Mouse (Mus musculus) cerebellum, adult 2 months (tissue): Measurements from ENCODE around the gene Qrich2.

Source experiments
- CTCF ChIP-seq: fragments of 200-500 bp; IDR thresholded peaks from 2 replicates; pipeline ENCODE4 v1.5.1; 2011; ENCODE audit warnings: low read depth, mild to moderate bottlenecking, control low read depth, low read length, moderate library complexity, borderline replicate concordance; ENCODE audit not compliant: insufficient read depth
- POLR2A ChIP-seq: fragments of 200-500 bp; IDR thresholded peaks from 2 replicates; pipeline ENCODE4 v1.6.1; 2011; ENCODE audit warnings: low read length, control low read depth, borderline replicate concordance; ENCODE audit not compliant: insufficient read depth

- TF ChIP-seq POLR2A, result no peak
- no peak for TF ChIP-seq CTCF
Observed at GRCm38 (mm10) chr11:116447822-116448221, 18.2 kb downstream of the Qrich2 start.
